In the genomic region with DNA sequence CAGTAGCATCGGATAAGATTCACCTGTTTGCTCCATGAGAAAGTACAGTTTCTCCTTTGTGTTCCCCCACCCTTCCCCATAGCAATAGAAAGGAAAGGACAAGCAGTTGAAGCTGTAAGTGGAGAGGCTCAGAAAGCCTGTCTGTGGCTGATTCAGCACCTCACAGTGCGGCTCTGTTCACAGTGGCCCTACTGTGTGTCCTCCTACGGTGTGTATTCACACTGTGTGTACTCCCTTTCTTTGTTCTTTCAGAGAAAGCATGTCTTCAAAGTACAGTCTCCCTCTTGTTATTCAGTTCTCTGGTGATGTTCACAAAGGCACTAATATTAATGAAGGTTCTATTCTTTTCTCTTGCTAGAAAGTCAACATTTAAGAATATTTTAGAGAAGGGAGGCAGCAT, we compare ENCODE assay signal across 20 mouse cellular contexts. TPM values are rescaled to one million over a fixed set of nuclear protein-coding genes. Genes with fewer than 3 reads are reported as not detected.
DNase-seq lines count a peak whose midpoint lies in the region; TF ChIP-seq lines count a peak whose summit lies in the region.
"Had no signal": no experiment of that assay in that cellular context is flagged by ENCODE, and none has a peak within 500 bp of the region (broad histone marks: within the 10 kb centered on the region; RNA-seq: fewer than 3 reads in every experiment).

No protein-coding gene starts in this region.

- 0 out of 2 replicates have a peak, but pooled peaks cover 4% of the 10 kb centered on the region for H3K4me1 ChIP-seq in heart, embryonic 10.5 days
- H3K4me1 ChIP-seq in CH12.LX (ENCODE audit: control insufficient read depth in 1 of 2, insufficient read depth in 2 of 2) (peaks cover 6 to 12% of the 10 kb centered on the region in 2 experiments), MEL (ENCODE audit: control insufficient read depth in 1 of 2, insufficient read depth in 2 of 2, low read length in 2 of 2) (no peaks in the 10 kb centered on the region)

- dilution Hi-C loops in CH12.LX (cut with MboI; ENCODE audit: extremely low pct_ligation_motif_present, extremely low pct_unique_long_range_greater_than_20kb, low sequenced_read_pairs) = no loop called here

- in situ Hi-C loops in CH12.LX (cut with MboI; ENCODE audit: low pct_ligation_motif_present, low pct_unique_long_range_greater_than_20kb, low sequenced_read_pairs) = loop anchor here (5.0 to 10.0 kb wide), 3 partner anchors 125 to 672 kb away; no protein-coding TSS in a partner anchor

- intact Hi-C loops in heart, postnatal 14 days (cut with DNase I) = loop anchor here (5.0 to 10.0 kb wide), 2 partner anchors 300 to 662 kb away; a partner anchor contains a TSS

- H3K9ac ChIP-seq in CH12.LX (ENCODE audit: insufficient read depth, low read depth) (no peak overlapping the region), MEL (ENCODE audit: control insufficient read depth, low read depth, low read length, poor library complexity, severe bottlenecking) (no peak overlapping the region)

- no peak for TF ChIP-seq RAD21 in CH12.LX (IDR thresholded peaks at IDR 0.05; ENCODE audit: low read depth, low read length)
- no peak for TF ChIP-seq RAD21 in MEL (IDR thresholded peaks at IDR 0.05; ENCODE audit: low read depth, low read length)

- DNase-seq in heart, adult 11 months = peak; percentile 55
- DNase-seq in heart, adult 8-10 months (ENCODE audit: low spot score) = no peak
- peak; percentile 30 for DNase-seq in heart, embryonic 10.5 days (ENCODE audit: low spot score)
- DNase-seq in heart, postnatal 14 days = no peak
- DNase-seq in CH12.LX (ENCODE audit: extremely low read depth) (no peak), MEL (ENCODE audit: low read depth, low spot score) (no peak)
- DNase-seq in kidney, postnatal 36 days = no peak
- DNase-seq in kidney, adult 9 months = no peak
- DNase-seq: adrenal gland, adult 2 months; adrenal gland, adult 8-10 months; adrenal gland, postnatal 10 days; adrenal gland, postnatal 14 days; adrenal gland, postnatal 25 days; adrenal gland, postnatal 36 days; B cell, adult 2 months; cerebellum, adult 11 months; cerebellum, adult 11-12 months; cerebellum, adult 18-20 months; cerebellum, adult 2 months had no signal

- no peaks in the 10 kb centered on the region for H3K9me3 ChIP-seq in heart, embryonic 10.5 days
- peaks cover 1% of the 10 kb centered on the region for H3K9me3 ChIP-seq in CH12.LX (replicated peaks; ENCODE audit: low read length)
- H3K9me3 ChIP-seq in MEL (replicated peaks; ENCODE audit: insufficient read depth, low read length) = no peaks in the 10 kb centered on the region
- H3K9me3 ChIP-seq: G1E had no signal

- TF ChIP-seq POLR2A in CH12.LX (IDR thresholded peaks at IDR 0.05; ENCODE audit: low read depth, low read length) (no peak), MEL (IDR thresholded peaks at IDR 0.05; ENCODE audit: control insufficient read depth in 1 of 2, insufficient read depth in 1 of 2, low read depth in 1 of 2, low read length in 2 of 2, poor library complexity in 1 of 2) (no peak)

- TF ChIP-seq CTCF in CH12.LX (conservative IDR thresholded peaks at IDR 0.05 in 1 of 2, IDR thresholded peaks at IDR 0.05 in 1 of 2; ENCODE audit: low read depth in 2 of 2, low read length in 2 of 2) (no peak), MEL (IDR thresholded peaks at IDR 0.05 in 2 of 3, conservative IDR thresholded peaks at IDR 0.05 in 1 of 3; ENCODE audit: control insufficient read depth in 1 of 3, insufficient read depth in 1 of 3, low read depth in 2 of 3, low read length in 3 of 3, poor library complexity in 1 of 3, severe bottlenecking in 1 of 3) (no peak)

- H3K79me2 ChIP-seq in CH12.LX (replicated peaks; ENCODE audit: control insufficient read depth, extremely low read depth, insufficient read depth, poor library complexity, severe bottlenecking) (no peaks in the 10 kb centered on the region), MEL (ENCODE audit: control insufficient read depth, insufficient read depth, low read length, poor library complexity) (no peaks in the 10 kb centered on the region)

- TF ChIP-seq EP300 in CH12.LX (IDR thresholded peaks at IDR 0.05; ENCODE audit: low read length) = no peak
- TF ChIP-seq EP300 in MEL (IDR thresholded peaks at IDR 0.05; ENCODE audit: low read depth in 1 of 2, low read length in 2 of 2) = no peak

- H3K4me2 ChIP-seq in CH12.LX (ENCODE audit: insufficient read depth, low read depth, poor library complexity, severe bottlenecking) = no peak overlapping the region

- no peaks in the 10 kb centered on the region for H3K27me3 ChIP-seq in heart, embryonic 10.5 days (ENCODE audit: insufficient read depth, poor library complexity, severe bottlenecking)
- H3K27me3 ChIP-seq in CH12.LX (replicated peaks) (no peaks in the 10 kb centered on the region), MEL (ENCODE audit: control insufficient read depth in 1 of 2, insufficient read depth in 2 of 2, low read length in 2 of 2) (peaks cover 0 to 4% of the 10 kb centered on the region in 2 experiments; a peak in 3 of 4 replicates)

- H3K36me3 ChIP-seq in heart, embryonic 10.5 days = no peaks in the 10 kb centered on the region
- H3K36me3 ChIP-seq in CH12.LX (replicated peaks in 1 of 2; ENCODE audit: control insufficient read depth in 1 of 2, insufficient read depth in 1 of 2, low read length in 1 of 2) = no peaks in the 10 kb centered on the region
- H3K36me3 ChIP-seq in MEL (ENCODE audit: control insufficient read depth in 1 of 2, insufficient read depth in 2 of 2, low read length in 2 of 2) = no peaks in the 10 kb centered on the region
- H3K36me3 ChIP-seq: G1E had no signal

- no peak overlapping the region for H3K4me3 ChIP-seq in heart, embryonic 10.5 days
- H3K4me3 ChIP-seq in CH12.LX (replicated peaks in 1 of 3; ENCODE audit: low read depth in 2 of 3, low read length in 2 of 3, poor library complexity in 1 of 3) (no peak overlapping the region), MEL (ENCODE audit: control insufficient read depth in 1 of 2, insufficient read depth in 1 of 2, low read depth in 2 of 2, low read length in 2 of 2) (no peak overlapping the region)

- H3K27ac ChIP-seq in heart, embryonic 10.5 days = no peak overlapping the region
- no peak overlapping the region for H3K27ac ChIP-seq in CH12.LX (ENCODE audit: insufficient read depth, low read depth)
- no peak overlapping the region for H3K27ac ChIP-seq in MEL (ENCODE audit: control insufficient read depth, low read depth, low read length)

- 78% methylated on average over 3 of the region's 3 CpGs for WGBS in heart, embryonic 10.5 days

TF ChIP-seq in CH12.LX, 34 proteins besides CTCF, POLR2A, EP300 and RAD21:
- TF ChIP-seq BHLHE40 (IDR thresholded peaks at IDR 0.05; ENCODE audit: low read depth, low read length) (no peak), POLR2AphosphoS2 (IDR thresholded peaks at IDR 0.05; ENCODE audit: low read depth, low read length) (no peak), ZKSCAN1 (IDR thresholded peaks at IDR 0.05; ENCODE audit: borderline replicate concordance, low read depth, low read length) (0 out of 2 replicates have a peak, but pooled peaks have one; percentile 36)

TF ChIP-seq in MEL, 35 proteins besides CTCF, POLR2A, EP300 and RAD21:
- no peak for TF ChIP-seq HCFC1 (IDR thresholded peaks at IDR 0.05; ENCODE audit: low read depth, low read length)
- peak; percentile 61; the same call in 1 of the 2 replicates for TF ChIP-seq ZKSCAN1 (IDR thresholded peaks at IDR 0.05; ENCODE audit: low read depth, low read length)

RNA-seq across cellular contexts. Expression of a gene that starts 38.2 kb away (rescaled TPM):
- total RNA-seq in heart, adult 8-10 months (2022) = 10 to 100 TPM; 25.3 to 32.2 (median 29.7) TPM
- polyA plus RNA-seq in heart, embryonic 10.5 days (2016; fragmentation: Nextera tagmentation; extraction: Ambion mirVana) = 44.5 and 53.4 TPM in 2 replicates
- total RNA-seq in heart, postnatal 14 days (2021) = 10 to 100 TPM; 35.5 to 42.6 TPM
- total RNA-seq in CH12.LX (2012; rRNA removed) (8.1 and 9.9 TPM in 2 replicates), CH12.LX (2014; rRNA removed) (22.7 and 26.5 TPM in 2 replicates), MEL (2012; rRNA removed) (14.5 and 21.1 TPM in 2 replicates)
- polyA plus RNA-seq in CH12.LX (2012; ENCODE audit: insufficient read length, low read depth) (16.4 and 16.9 TPM in 2 replicates), MEL (2012; ENCODE audit: insufficient read depth in 1 of 2, insufficient read length in 2 of 2, low read depth in 1 of 2, low replicate concordance in 2 of 2, missing spikeins in 1 of 2) (10 to 100 TPM in 1 of 2 experiments, not detected in 1; 11.9 TPM)
- polyA plus RNA-seq: G1E had no signal

RNA-seq across cellular contexts. Expression of a gene that starts 51.3 kb away (rescaled TPM):
- 10 to 100 TPM; 19.9 to 25.2 (median 23.0) TPM for total RNA-seq in heart, adult 8-10 months (2022)
- 13.9 and 14.2 TPM in 2 replicates for polyA plus RNA-seq in heart, embryonic 10.5 days (2016; fragmentation: Nextera tagmentation; extraction: Ambion mirVana)
- total RNA-seq in heart, postnatal 14 days (2021) = 10 to 100 TPM; 24.4 to 27.7 TPM
- total RNA-seq in CH12.LX (2012; rRNA removed) = 53.0 and 53.9 TPM in 2 replicates
- 76.1 and 80.0 TPM in 2 replicates for total RNA-seq in CH12.LX (2014; rRNA removed)
- 53.7 and 57.9 TPM in 2 replicates for polyA plus RNA-seq in CH12.LX (2012; ENCODE audit: insufficient read length, low read depth)
- total RNA-seq in MEL (2012; rRNA removed) = 38.1 and 43.6 TPM in 2 replicates
- 10 to 100 TPM; 38.1 to 47.2 TPM for polyA plus RNA-seq in MEL (2012; ENCODE audit: insufficient read depth in 1 of 2, insufficient read length in 2 of 2, low read depth in 1 of 2, low replicate concordance in 2 of 2, missing spikeins in 1 of 2)

Comparison
In these comparisons a context has a peak if more than half of its experiments do, and no peak if none do; other contexts are left out.
1. DNase-seq: peak in heart, adult 11 months (single experiment) and heart, embryonic 10.5 days (single experiment); none in heart, adult 8-10 months (single experiment), heart, postnatal 14 days (0 of 2), CH12.LX (single experiment), MEL (single experiment), kidney, postnatal 36 days (0 of 2) and kidney, adult 9 months (single experiment).